Mouse (Mus musculus): ENCODE measurements around the gene Borcs5.

Borcs5 gene

DNA sequence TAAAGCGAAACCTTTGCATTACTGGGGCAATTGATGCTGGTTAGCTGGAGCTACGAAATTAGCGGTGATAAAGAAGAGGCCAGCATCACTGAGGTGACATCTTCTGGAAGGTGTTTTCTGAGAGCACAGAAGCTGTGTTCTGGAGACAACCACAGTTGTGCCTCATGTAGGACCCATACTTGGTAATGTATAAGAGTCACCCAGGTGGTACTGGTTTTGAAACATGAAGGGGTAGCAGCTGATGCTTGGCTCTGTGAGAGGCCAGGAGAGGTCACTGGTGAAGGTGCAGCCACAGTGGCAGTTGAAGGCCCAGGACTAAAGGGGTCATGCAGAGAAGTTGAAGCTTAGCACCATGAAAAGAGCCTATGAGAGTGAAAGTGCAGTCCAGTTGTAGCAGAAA is at the start of gene Borcs5:
Gene Borcs5, plus strand, starts transcription at position 301 of the 400 bp plus-strand sequence.
- no peak for DNase-seq (ENCODE audit: low spot score)

DNA sequence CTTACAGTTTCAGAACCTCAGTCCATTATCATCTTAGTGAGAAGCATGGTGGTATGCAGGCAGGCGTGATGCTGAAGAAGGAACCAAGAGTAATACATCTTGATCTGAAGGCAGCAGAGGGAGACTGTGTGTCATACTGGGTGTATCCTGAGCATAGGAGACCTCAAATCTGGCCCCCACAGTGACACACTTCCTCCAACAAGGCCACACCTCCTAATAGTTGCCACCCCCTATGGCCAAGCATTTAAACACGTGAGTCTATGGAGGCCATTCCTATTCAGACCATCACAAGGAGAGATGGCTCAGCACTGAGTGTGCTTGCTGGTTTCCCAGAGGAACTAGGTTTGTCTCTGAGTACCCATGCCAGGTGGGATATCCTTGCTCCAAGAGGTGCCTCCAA is 47.7 kb upstream of the Borcs5 start:
- DNase-seq (ENCODE audit: low spot score) = no peak

DNA sequence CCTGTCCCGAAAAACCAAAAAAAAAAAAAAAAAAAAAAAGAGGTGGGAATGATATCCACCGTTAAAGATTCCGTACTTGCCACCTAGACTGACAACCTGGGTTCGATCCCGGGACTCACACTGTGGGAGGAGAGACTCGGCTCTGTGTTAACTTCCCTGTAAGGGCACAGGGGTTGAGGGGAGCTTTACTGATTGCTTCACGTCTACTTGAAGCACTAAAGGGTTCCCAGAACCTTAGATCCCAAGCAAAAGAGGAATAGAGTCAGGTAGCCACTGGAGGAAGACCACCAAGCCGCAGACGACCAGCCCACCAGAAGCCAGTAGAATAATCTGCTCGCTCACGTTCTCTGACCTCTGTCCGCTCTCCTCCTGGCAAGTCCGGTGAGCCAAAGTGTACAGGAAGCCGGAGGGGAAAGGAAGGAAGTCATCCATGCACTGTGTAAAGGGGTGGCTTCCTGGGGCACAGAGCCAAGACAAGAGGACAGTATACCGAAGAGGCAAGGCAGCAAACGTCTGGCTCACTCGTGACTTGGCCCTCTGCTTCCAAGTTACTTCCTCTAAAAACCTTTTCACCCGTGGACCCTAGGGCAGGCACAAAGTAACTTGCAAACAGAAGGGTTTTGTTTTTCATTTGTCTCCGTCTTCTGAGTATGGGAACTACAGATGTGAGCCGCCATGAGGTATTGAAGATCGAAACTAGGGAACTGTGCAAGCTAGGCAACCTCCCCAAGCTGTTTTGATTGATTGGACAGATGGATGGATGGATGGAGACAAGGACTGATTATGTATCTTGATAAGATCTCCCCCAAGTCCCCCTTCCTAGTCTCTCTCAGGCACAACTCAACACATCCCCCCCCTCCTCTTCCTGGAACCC is 44.5 kb upstream of the Borcs5 start:
- no peak for DNase-seq (ENCODE audit: low spot score)

DNA sequence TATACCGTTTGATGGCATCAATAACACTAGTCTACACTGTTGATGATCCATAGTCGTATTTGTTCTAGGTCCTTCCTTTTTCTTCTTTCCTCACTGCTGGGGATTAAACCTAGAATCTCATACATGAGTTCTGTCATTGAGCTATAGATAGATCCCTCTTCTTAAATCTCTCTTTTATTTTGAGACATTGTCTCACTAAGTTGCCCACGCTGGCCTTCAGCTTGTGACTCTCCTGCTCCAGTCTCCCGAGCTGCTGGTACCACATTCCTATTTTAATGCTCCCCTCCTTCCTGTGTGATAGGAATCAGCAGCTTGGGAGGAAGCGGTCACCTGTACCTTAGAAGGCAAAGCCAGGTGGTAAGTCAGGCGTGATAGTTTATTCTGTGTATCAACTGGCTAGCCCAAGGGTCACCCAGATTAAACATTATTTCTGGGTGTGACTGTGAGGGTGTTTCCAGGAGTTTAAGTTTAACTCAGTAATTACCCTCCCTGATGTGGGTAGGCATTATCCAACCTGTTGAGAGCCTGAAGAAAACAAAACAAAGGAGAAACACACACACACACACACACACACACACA is 41.6 kb upstream of the Borcs5 start:
- no peak for DNase-seq (ENCODE audit: low spot score)

GRCm38 (mm10) chr6:134599239-134599638 is 40.1 kb upstream of the Borcs5 start:
- no peak for DNase-seq (ENCODE audit: low spot score)

GRCm38 (mm10) chr6:134601130-134601529 is 38.2 kb upstream of the Borcs5 start:
- DNase-seq (ENCODE audit: low spot score) = no peak

DNA sequence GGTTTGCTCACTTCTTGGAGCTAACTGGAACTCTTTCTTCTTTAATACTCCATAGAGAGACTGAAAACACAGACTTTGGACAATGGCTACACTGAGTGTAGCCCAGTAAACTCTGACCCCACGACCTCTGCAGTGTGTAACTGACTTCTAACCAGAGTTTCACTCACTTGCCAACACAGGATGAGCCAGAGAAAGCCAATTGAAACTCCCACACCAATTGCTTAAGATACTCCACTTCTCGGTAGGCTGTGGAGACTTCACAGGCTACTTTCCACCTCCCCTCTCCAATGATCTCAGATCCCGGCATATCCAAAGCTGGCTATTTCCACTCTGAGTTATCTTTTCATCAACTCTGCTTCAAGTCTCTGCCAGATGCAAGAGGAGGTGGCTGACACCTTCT is 37.5 kb upstream of the Borcs5 start:
- no peak for DNase-seq (ENCODE audit: low spot score)

DNA sequence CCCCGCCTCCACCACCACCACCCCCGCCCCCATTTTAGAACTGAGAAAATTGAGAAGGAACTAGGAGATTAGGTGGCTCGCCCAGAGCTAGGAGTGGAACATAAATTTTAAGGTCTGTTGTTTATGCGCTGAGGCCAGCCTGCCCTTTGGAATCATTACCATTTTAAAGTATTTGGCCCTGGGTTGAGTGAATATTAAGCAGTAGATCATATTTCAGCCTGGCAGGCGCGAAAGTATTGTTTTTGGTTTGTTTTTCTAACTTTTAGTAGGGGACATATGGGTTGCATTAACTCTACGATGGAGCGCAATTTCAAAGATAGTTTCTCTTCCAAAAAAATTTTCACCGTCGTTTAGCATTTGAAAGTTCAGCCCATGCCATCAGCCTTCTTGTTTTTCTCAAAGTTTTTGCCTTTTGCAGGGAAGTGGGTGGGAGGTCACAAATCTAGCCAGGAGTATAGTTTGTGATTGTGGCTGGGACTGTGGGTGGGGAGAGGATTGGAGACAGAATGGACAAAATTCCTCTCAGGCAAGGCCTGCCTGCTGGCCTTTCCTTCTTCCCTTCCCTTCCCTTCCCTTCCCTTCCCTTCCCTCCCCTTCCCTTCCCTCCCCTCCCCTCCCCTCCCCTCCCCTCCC is 36.8 kb upstream of the Borcs5 start:
- no peak for DNase-seq (ENCODE audit: low spot score)

DNA sequence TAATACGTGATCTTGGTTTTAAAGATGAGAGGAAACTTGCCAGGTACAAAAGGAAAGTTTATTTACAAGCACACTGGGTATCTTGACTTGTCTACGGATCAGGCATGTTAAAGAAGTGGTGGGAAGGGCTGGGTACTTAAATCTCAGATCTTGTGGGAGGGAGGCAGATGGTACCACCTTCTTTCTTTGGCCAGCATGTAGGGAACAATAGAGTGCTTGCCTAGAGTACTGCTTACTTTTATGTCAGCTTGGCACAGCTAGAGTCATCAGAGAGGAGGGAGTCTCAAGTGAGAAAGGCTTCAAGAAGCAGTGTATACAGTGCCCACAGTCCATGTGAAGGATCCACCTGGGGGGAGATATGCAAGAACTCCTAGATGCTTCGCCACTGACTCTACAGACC is 34.1 kb upstream of the Borcs5 start:
- no peak for DNase-seq (ENCODE audit: low spot score)

- no peak for DNase-seq (ENCODE audit: low spot score)
These were observed 32.8 kb upstream of the Borcs5 start for GRCm38 (mm10) chr6:134606540-134606939.

DNA sequence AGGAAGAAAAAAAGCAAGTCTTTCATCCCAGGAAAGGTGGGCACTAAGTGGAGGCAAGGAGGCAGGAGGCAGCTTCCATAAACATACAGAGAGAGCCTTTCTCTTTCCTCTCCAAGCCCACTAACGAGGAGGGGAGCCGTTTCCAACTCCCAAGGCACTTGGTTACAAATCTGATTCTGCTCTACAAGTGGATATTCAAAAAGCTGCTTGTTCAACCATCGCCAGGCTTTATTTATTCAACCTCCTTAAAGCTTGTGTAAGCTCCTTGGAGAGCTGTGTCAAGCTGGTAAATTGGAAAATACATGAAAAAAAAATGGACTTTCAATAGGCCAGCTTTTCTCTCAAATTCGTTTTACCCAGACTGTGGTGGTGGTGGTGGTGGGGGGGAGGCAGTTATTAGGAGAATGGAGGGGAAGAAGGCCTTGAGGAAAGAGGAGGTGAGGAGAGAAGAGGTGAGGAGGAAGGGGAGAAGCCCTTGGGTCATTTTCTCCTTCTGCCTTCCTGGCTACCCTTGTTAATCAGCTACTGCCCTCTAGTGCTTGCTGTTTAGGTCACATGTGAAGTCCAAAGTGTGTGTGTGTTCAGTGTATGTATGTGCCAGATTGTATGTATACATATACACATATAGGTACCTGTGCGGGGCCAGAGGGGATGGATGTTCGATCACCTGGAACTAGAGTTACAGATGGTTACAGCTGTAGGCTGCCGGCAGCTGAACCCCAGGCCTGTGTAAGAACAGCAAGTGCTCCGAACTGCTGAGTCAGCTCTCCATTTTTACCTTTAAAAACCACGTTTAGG is 32.2 kb upstream of the Borcs5 start:
- DNase-seq (ENCODE audit: low spot score) = no peak

- DNase-seq (ENCODE audit: low spot score) = no peak
These were observed 28.9 kb upstream of the Borcs5 start for GRCm38 (mm10) chr6:134610380-134610779.

GRCm38 (mm10) chr6:134611896-134612295 is 27.4 kb upstream of the Borcs5 start:
- DNase-seq (ENCODE audit: low spot score) = no peak

DNA sequence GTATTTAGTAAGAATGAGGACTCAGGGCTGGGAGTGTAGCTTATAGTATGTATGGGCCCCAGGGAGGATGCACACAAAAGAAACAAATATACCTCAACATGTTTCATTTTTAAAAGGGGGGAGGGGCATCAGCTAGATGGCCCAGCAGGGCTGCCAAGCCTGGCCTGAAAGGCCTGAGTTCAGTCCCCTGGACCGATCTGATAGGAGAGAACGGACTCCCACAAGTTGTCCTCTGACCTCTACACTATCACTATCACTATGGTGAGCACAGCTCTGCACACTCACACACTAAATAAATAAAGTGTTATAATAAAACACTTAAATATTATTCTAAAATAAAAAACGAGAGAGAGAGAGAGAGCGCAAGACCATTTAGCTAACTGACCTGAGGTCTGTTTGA is 25.0 kb upstream of the Borcs5 start:
- DNase-seq (ENCODE audit: low spot score) = no peak

- DNase-seq (ENCODE audit: low spot score) = peak; percentile 74
These were observed 24.3 kb upstream of the Borcs5 start for GRCm38 (mm10) chr6:134614723-134615648.

DNA sequence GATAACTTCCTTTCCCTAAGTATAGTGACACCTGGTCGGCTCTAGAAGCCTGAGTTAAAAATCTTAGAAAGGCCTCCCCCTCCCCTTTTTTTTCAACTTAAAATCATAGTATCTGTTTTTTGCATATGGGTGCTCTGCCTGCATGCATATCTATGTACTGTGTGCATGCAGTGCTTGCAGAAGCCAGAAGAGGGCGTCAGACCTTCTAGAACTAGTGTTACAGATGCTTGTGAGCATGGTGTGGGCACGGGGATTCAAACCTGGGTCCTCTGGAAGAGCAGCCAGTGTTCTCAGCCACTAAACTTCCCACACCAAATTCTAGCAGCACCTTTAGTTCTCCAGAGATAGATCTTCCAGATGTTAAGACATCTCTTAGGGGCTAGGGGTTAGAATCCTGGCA is 21.7 kb upstream of the Borcs5 start:
- DNase-seq (ENCODE audit: low spot score) = no peak

- DNase-seq (ENCODE audit: low spot score) = no peak
These were observed 19.2 kb upstream of the Borcs5 start for GRCm38 (mm10) chr6:134620129-134620528.

DNA sequence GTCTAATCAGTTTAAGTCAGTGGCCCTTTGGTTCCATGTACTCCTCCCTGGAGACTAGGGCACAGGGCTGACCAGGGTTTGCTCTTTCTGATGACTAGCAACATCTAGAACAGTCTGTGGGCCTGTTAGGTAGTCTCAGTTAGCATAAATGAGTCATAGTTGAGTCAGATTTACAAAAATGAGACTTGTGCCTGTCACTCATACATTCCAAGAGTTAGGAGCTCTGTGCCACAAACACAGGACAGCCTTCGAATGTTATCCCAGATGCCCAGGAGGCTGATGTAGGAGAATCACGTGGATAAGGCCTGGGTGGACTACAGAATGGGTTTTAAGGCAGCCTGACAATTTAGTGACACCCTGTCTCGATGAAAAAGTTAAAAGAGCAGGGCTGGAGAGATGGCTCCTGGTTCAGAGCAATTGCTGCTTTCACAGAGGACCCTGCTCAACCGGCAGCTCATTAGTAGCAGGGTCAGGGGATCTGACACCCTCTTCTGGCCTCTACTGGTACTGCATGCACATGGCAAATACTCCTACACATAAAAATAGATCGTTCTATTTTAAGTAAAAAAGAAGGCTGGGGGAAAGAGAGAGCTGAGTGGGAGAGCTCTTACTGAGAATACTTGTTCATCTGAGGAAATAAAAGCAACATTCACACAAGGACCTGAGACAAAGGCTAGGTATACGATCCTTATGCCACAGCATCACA is 18.3 kb upstream of the Borcs5 start:
- DNase-seq (ENCODE audit: low spot score) = peak; percentile 27

- DNase-seq (ENCODE audit: low spot score) = no peak
These were observed 17.8 kb upstream of the Borcs5 start for GRCm38 (mm10) chr6:134621552-134621949.

GRCm38 (mm10) chr6:134625431-134625830 is 13.9 kb upstream of the Borcs5 start:
- DNase-seq (ENCODE audit: low spot score) = no peak

DNA sequence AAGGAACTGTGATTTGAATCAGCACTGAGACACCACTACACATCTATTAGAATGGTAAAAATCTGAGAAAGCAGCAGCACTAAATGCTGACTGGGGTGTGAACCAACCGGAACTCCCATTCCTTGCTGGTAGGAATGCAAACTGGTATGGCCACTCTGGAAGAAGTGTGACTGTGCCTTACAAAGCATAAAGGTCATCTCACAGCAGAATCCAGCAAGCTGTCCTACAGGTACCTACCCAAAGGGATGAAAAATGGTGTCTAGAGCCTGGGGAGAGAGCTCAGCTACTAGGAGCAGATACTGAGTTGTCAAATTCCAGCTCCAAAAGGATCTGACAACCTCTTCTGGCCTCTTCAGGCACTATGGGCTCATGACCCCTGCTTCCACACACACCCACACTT is 12.7 kb upstream of the Borcs5 start:
- DNase-seq (ENCODE audit: low spot score) = no peak
